Mouse (Mus musculus) CH12.LX (cell line): ENCODE results near the gene Asl.

ENCODE experiments used
- CHD1 ChIP-seq: IDR thresholded peaks from 2 replicates; pipeline ENCODE4 v1.6.1; 2012; ENCODE audit warnings: low read depth, low read length, improper control_type of control experiment, inconsistent platforms
- CHD2 ChIP-seq: IDR thresholded peaks from 2 replicates; pipeline ENCODE4 v1.6.1; 2011; ENCODE audit warnings: low read length, improper control_type of control experiment
- CTCF ChIP-seq, 2 experiments: IDR thresholded peaks in 1 of 2; conservative IDR thresholded peaks in 1 of 2; 2 replicates each; pipeline ENCODE4 v1.5.1; 2011 to 2012; ENCODE audit warnings: low read depth in 2 of 2, low read length in 2 of 2, improper control_type of control experiment in 1 of 2, inconsistent platforms in 1 of 2, mild to moderate bottlenecking in 1 of 2, moderate library complexity in 1 of 2
- ELF1 ChIP-seq: IDR thresholded peaks from 2 replicates; pipeline ENCODE4 v1.6.1; 2014; ENCODE audit warnings: low read depth, mild to moderate bottlenecking, inconsistent platforms, low read length, improper control_type of control experiment
- GABPA ChIP-seq: IDR thresholded peaks from 2 replicates; pipeline ENCODE4 v1.6.1; 2012; ENCODE audit warnings: low read depth, low read length, improper control_type of control experiment, inconsistent platforms; ENCODE audit not compliant: insufficient replicate concordance
- JUND ChIP-seq: conservative IDR thresholded peaks from 2 replicates; pipeline ENCODE4 v1.6.1; 2011; ENCODE audit warnings: low read depth, low read length, improper control_type of control experiment
- MEF2A ChIP-seq: IDR thresholded peaks from 2 replicates; pipeline ENCODE4 v1.6.1; 2014; ENCODE audit warnings: low read depth, mild to moderate bottlenecking, inconsistent platforms, low read length, improper control_type of control experiment, borderline replicate concordance
- PAX5 ChIP-seq: IDR thresholded peaks from 2 replicates; pipeline ENCODE4 v1.6.1; 2012; ENCODE audit warnings: low read length, inconsistent platforms, mixed read lengths
- POLR2A ChIP-seq: IDR thresholded peaks from 2 replicates; pipeline ENCODE4 v1.6.1; 2011; ENCODE audit warnings: low read depth, mild to moderate bottlenecking, improper control_type of control experiment, low read length
- SMC3 ChIP-seq: IDR thresholded peaks from 2 replicates; pipeline ENCODE4 v1.6.1; 2011; ENCODE audit warnings: low read depth, low read length, improper control_type of control experiment

- no peak for TF ChIP-seq CHD1
- no peak for TF ChIP-seq GABPA
- no peak for TF ChIP-seq MEF2A
- TF ChIP-seq CTCF (conservative IDR thresholded peaks at IDR 0.05 in 1 of 2, IDR thresholded peaks at IDR 0.05 in 1 of 2; ENCODE audit: low read depth in 2 of 2, low read length in 2 of 2), result peak; percentile 39 to 81
- no peak for TF ChIP-seq CHD2
- no peak for TF ChIP-seq JUND
- no peak for TF ChIP-seq POLR2A
- no peak for TF ChIP-seq PAX5
- TF ChIP-seq SMC3, result peak; percentile 81
- TF ChIP-seq ELF1, result no peak
Measured at GRCm38 (mm10) chr5:130037752-130038455, 8.9 kb upstream of the Asl start.
